Mouse (Mus musculus) cerebellum, adult 2 months (tissue): ENCODE measurements at regions not wholly inside any gene's neighbourhood (a gene's known extent, or its start where the extent isn't known, plus 50 kb on each side); places are given as distances from the start of the nearest gene placed in this dataset.

Experiments used
- CTCF ChIP-seq: fragments of 200-500 bp; IDR thresholded peaks from 2 replicates; pipeline ENCODE4 v1.5.1; 2011; ENCODE audit warnings: low read depth, mild to moderate bottlenecking, control low read depth, low read length, moderate library complexity, borderline replicate concordance; ENCODE audit not compliant: insufficient read depth
- POLR2A ChIP-seq: fragments of 200-500 bp; IDR thresholded peaks from 2 replicates; pipeline ENCODE4 v1.6.1; 2011; ENCODE audit warnings: low read length, control low read depth, borderline replicate concordance; ENCODE audit not compliant: insufficient read depth

GRCm38 (mm10) chr15:38603918-38604317 is 1178.6 kb downstream of the 4930447A16Rik start:
- TF ChIP-seq CTCF (no peak), POLR2A (no peak)
